Mouse (Mus musculus) kidney, embryonic 14.5 days (tissue): Measurements from ENCODE around the gene Limch1. TPM values are rescaled to one million over a fixed set of nuclear protein-coding genes. Genes with fewer than 3 reads are reported as not detected.

ENCODE experiments used
- ATAC-seq: fragments of 200-750 bp; cut with Nextera tagmentation; 2 replicates; pipeline ENCODE4 v1.8.0; 2017; ENCODE audit warnings: moderate number of reproducible peaks, mild to moderate bottlenecking, moderate TSS enrichment, moderate library complexity; ENCODE audit not compliant: low FRiP score, low TSS enrichment
- H3K27ac ChIP-seq: fragments of 300-500 bp; sonication (generic); 2 replicates; pipeline ENCODE4 v1.5.1; 2014; ENCODE audit warnings: low read depth, mild to moderate bottlenecking, low read length, moderate library complexity, mixed read lengths
- H3K27me3 ChIP-seq: fragments of 300-500 bp; sonication (generic); 2 replicates; pipeline ENCODE4 v1.6.1; 2014; ENCODE audit warnings: mild to moderate bottlenecking, low read length; ENCODE audit not compliant: control insufficient read depth, insufficient read depth
- H3K36me3 ChIP-seq: fragments of 300-500 bp; sonication (generic); 2 replicates; pipeline ENCODE4 v1.6.1; 2014; ENCODE audit warnings: low read length, mixed read lengths; ENCODE audit not compliant: control insufficient read depth, insufficient read depth
- H3K4me1 ChIP-seq: fragments of 300-500 bp; sonication (generic); 2 replicates; pipeline ENCODE4 v1.6.1; 2014; ENCODE audit warnings: low read length, mixed read lengths; ENCODE audit not compliant: control insufficient read depth, insufficient read depth
- H3K4me2 ChIP-seq: fragments of 300-500 bp; sonication (generic); replicated peaks from 2 replicates; pipeline ENCODE4 v1.6.1; 2014; ENCODE audit warnings: low read depth, mild to moderate bottlenecking, low read length
- H3K4me3 ChIP-seq: fragments of 300-500 bp; sonication (generic); 2 replicates; pipeline ENCODE4 v1.5.1; 2014; ENCODE audit warnings: mild to moderate bottlenecking, low read length
- H3K9ac ChIP-seq: fragments of 300-500 bp; sonication (generic); 2 replicates; pipeline ENCODE4 v1.6.1; 2014; ENCODE audit warnings: low read depth, mild to moderate bottlenecking, low read length, moderate library complexity
- H3K9me3 ChIP-seq: fragments of 300-500 bp; sonication (generic); 2 replicates; pipeline ENCODE4 v1.6.1; 2016; ENCODE audit warnings: low read length; ENCODE audit not compliant: control insufficient read depth
- WGBS: fragments of 180-500 bp; shearing (Covaris S2); extraction: QIAGEN DNeasy Blood & Tissue Kit; methylation state at CpG from one replicate; pipeline ENCODE4 v1.1.7; 2014; 5-methylcytosine and 5-hydroxymethylcytosine counted together
- polyA plus RNA-seq: library from polyadenylated mRNA; unstranded; fragments of >200 nt; fragmentation: Nextera tagmentation; extraction: Ambion mirVana; gene quantifications from 2 replicates; pipeline ENCODE4 v1.2.1, GENCODE M21; 2014

Limch1 gene
- polyA plus RNA-seq, 1 experiment from 2014 or later: 48.9 TPM

GRCm38 (mm10) chr5:66822500-66823205, 77.0 kb downstream of the Limch1 start:
- no peak for ATAC-seq
- Histone ChIP-seq H3K9ac (no peak overlapping the region), H3K27me3 (no peaks in the 10 kb centered on the region), H3K4me3 (no peak overlapping the region), H3K4me2 (no peak overlapping the region), H3K9me3 (no peaks in the 10 kb centered on the region), H3K4me1 (no peaks in the 10 kb centered on the region), H3K36me3 (no peaks in the 10 kb centered on the region), H3K27ac (no peak overlapping the region)
- 92% methylated on average over 6 of the region's 6 CpGs for WGBS

- no peak for ATAC-seq
- H3K4me1 ChIP-seq: no peaks in the 10 kb centered on the region
- no peaks in the 10 kb centered on the region for H3K9me3 ChIP-seq
- no peak overlapping the region for H3K27ac ChIP-seq
- no peak overlapping the region for H3K4me3 ChIP-seq
- H3K27me3 ChIP-seq: no peaks in the 10 kb centered on the region
- 84% methylated on average over 4 of the region's 4 CpGs for whole genome bisulfite sequencing
- no peak overlapping the region for H3K9ac ChIP-seq
- H3K4me2 ChIP-seq: no peak overlapping the region
- H3K36me3 ChIP-seq: no peaks in the 10 kb centered on the region
These were observed 80.0 kb downstream of the Limch1 start for GRCm38 (mm10) chr5:66825586-66825985.

- Histone ChIP-seq H3K4me2 (no peak overlapping the region), H3K36me3 (no peaks in the 10 kb centered on the region), H3K9me3 (no peaks in the 10 kb centered on the region), H3K27ac (no peak overlapping the region), H3K4me1 (no peaks in the 10 kb centered on the region), H3K4me3 (no peak overlapping the region), H3K9ac (no peak overlapping the region), H3K27me3 (no peaks in the 10 kb centered on the region)
- no peak for ATAC-seq
- 73% methylated on average over 8 of the region's 8 CpGs for WGBS
These were observed 81.2 kb downstream of the Limch1 start for GRCm38 (mm10) chr5:66826844-66827243.

GRCm38 (mm10) chr5:66829505-66829904, 83.9 kb downstream of the Limch1 start:
- H3K27me3 ChIP-seq: no peaks in the 10 kb centered on the region
- ATAC-seq: no peak
- no peaks in the 10 kb centered on the region for H3K4me1 ChIP-seq
- WGBS: 84% methylated on average over 5 of the region's 5 CpGs
- no peaks in the 10 kb centered on the region for H3K36me3 ChIP-seq
- no peak overlapping the region for H3K27ac ChIP-seq
- no peak overlapping the region for H3K4me3 ChIP-seq
- no peaks in the 10 kb centered on the region for H3K9me3 ChIP-seq
- no peak overlapping the region for H3K4me2 ChIP-seq
- H3K9ac ChIP-seq: no peak overlapping the region

- H3K27me3 ChIP-seq: no peaks in the 10 kb centered on the region
- ATAC-seq: no peak
- WGBS: 85% methylated on average over 10 of the region's 10 CpGs
- no peak overlapping the region for H3K4me2 ChIP-seq
- H3K4me3 ChIP-seq: no peak overlapping the region
- no peaks in the 10 kb centered on the region for H3K9me3 ChIP-seq
- H3K9ac ChIP-seq: no peak overlapping the region
- H3K27ac ChIP-seq: no peak overlapping the region
- no peaks in the 10 kb centered on the region for H3K4me1 ChIP-seq
- no peaks in the 10 kb centered on the region for H3K36me3 ChIP-seq
These were observed 84.6 kb downstream of the Limch1 start for GRCm38 (mm10) chr5:66830206-66830605.

GRCm38 (mm10) chr5:66834756-66835155, 89.1 kb downstream of the Limch1 start:
- no peak overlapping the region for H3K9ac ChIP-seq
- ATAC-seq: no peak
- H3K4me2 ChIP-seq: no peak overlapping the region
- no peaks in the 10 kb centered on the region for H3K9me3 ChIP-seq
- no peaks in the 10 kb centered on the region for H3K27me3 ChIP-seq
- H3K27ac ChIP-seq: no peak overlapping the region
- WGBS: 49% methylated on average over 6 of the region's 6 CpGs
- H3K4me3 ChIP-seq: no peak overlapping the region
- no peaks in the 10 kb centered on the region for H3K36me3 ChIP-seq
- H3K4me1 ChIP-seq: no peaks in the 10 kb centered on the region

- no peak overlapping the region for H3K4me3 ChIP-seq
- no peak overlapping the region for H3K9ac ChIP-seq
- WGBS: 89% methylated on average over 4 of the region's 4 CpGs
- no peaks in the 10 kb centered on the region for H3K4me1 ChIP-seq
- H3K27me3 ChIP-seq: no peaks in the 10 kb centered on the region
- no peak for ATAC-seq
- no peaks in the 10 kb centered on the region for H3K9me3 ChIP-seq
- H3K27ac ChIP-seq: no peak overlapping the region
- H3K36me3 ChIP-seq: no peaks in the 10 kb centered on the region
- no peak overlapping the region for H3K4me2 ChIP-seq
These were observed 91.3 kb downstream of the Limch1 start for GRCm38 (mm10) chr5:66836892-66837291.

GRCm38 (mm10) chr5:66841971-66842370, 96.3 kb downstream of the Limch1 start:
- Histone ChIP-seq H3K9me3 (no peaks in the 10 kb centered on the region), H3K4me3 (no peak overlapping the region), H3K36me3 (no peaks in the 10 kb centered on the region), H3K4me2 (no peak overlapping the region), H3K27ac (no peak overlapping the region), H3K4me1 (no peaks in the 10 kb centered on the region), H3K9ac (no peak overlapping the region), H3K27me3 (no peaks in the 10 kb centered on the region)
- 92% methylated on average over 2 of the region's 2 CpGs for WGBS
- no peak for ATAC-seq

GRCm38 (mm10) chr5:66842776-66843175, 97.1 kb downstream of the Limch1 start:
- no peak overlapping the region for H3K9ac ChIP-seq
- no peaks in the 10 kb centered on the region for H3K36me3 ChIP-seq
- no peaks in the 10 kb centered on the region for H3K4me1 ChIP-seq
- 95% methylated on average over 5 of the region's 5 CpGs for WGBS
- ATAC-seq: no peak
- H3K27ac ChIP-seq: no peak overlapping the region
- H3K9me3 ChIP-seq: no peaks in the 10 kb centered on the region
- H3K4me3 ChIP-seq: no peak overlapping the region
- no peaks in the 10 kb centered on the region for H3K27me3 ChIP-seq
- no peak overlapping the region for H3K4me2 ChIP-seq
